Mouse (Mus musculus): ENCODE measurements at regions not wholly inside any gene's neighbourhood (a gene's known extent, or its start where the extent isn't known, plus 50 kb on each side); places are given as distances from the start of the nearest gene placed in this dataset.

DNA sequence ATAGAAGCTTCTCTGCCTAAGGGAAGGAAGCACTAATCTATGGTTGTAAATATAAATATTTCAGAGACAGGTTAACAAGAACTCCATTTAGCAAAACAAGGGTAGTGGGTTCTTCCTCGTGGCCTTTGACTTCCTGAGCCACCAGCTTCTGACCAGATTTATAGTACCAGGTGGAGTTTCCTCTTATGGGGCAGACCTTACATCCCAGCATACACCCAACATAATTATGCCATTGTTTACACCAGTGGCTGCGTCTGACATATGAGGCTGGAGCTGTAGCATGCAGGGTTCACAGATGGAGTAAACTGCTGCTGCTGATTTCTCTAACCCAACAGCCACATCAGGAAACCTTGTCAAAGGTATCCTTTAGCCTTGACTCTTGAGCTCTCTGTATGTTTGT is 75.5 kb downstream of the Trib2 start:
- DNase-seq (ENCODE audit: low spot score) = no peak
- Histone ChIP-seq H3K27ac (ENCODE audit: low read depth, low read length) (no peak overlapping the region), H3K9me3 (ENCODE audit: control insufficient read depth, low read length) (no peaks in the 10 kb centered on the region), H3K4me2 (no peak overlapping the region), H3K36me3 (ENCODE audit: control insufficient read depth, insufficient read depth, low read length) (no peaks in the 10 kb centered on the region), H3K4me3 (ENCODE audit: low read depth, low read length) (no peak overlapping the region), H3K9ac (ENCODE audit: low read depth, low read length) (no peak overlapping the region), H3K4me1 (replicated peaks; ENCODE audit: control insufficient read depth, insufficient read depth, low read length) (no peaks in the 10 kb centered on the region), H3K27me3 (replicated peaks; ENCODE audit: control insufficient read depth, insufficient read depth, low read length) (no peaks in the 10 kb centered on the region)
- WGBS = 51% methylated on average over 2 of the region's 2 CpGs
- ATAC-seq (replicated peaks; ENCODE audit: low FRiP score) = no peak

DNA sequence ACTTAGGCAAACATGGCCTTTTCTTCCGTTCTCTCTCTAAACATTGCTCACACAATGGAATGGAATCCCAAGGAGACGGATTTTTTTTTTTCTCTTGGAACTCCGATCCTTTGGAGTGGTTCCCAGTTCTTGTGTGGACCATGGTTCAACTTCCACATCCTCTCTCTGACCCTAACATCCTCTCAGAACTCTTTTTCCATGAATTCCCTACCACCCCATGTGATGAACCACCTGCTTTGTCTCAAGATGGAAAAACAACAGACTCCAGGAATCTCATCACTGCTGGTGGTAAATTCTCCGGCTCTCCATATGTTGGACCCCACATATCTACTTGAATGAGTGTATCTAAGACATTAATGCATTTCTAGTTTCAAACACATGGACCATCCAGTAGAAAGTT is 77.7 kb downstream of the Trib2 start:
- no peaks in the 10 kb centered on the region for H3K4me1 ChIP-seq (replicated peaks; ENCODE audit: control insufficient read depth, insufficient read depth, low read length)
- H3K36me3 ChIP-seq (ENCODE audit: control insufficient read depth, insufficient read depth, low read length) = no peaks in the 10 kb centered on the region
- ATAC-seq (replicated peaks; ENCODE audit: low FRiP score) (no peak), DNase-seq (ENCODE audit: low spot score) (no peak)
- H3K9me3 ChIP-seq (ENCODE audit: control insufficient read depth, low read length) = no peaks in the 10 kb centered on the region
- no peak overlapping the region for H3K9ac ChIP-seq (ENCODE audit: low read depth, low read length)
- WGBS = 78% methylated on average over 4 of the region's 4 CpGs
- H3K4me2 ChIP-seq = no peak overlapping the region
- no peaks in the 10 kb centered on the region for H3K27me3 ChIP-seq (replicated peaks; ENCODE audit: control insufficient read depth, insufficient read depth, low read length)
- no peak overlapping the region for H3K27ac ChIP-seq (ENCODE audit: low read depth, low read length)
- no peak overlapping the region for H3K4me3 ChIP-seq (ENCODE audit: low read depth, low read length)

DNA sequence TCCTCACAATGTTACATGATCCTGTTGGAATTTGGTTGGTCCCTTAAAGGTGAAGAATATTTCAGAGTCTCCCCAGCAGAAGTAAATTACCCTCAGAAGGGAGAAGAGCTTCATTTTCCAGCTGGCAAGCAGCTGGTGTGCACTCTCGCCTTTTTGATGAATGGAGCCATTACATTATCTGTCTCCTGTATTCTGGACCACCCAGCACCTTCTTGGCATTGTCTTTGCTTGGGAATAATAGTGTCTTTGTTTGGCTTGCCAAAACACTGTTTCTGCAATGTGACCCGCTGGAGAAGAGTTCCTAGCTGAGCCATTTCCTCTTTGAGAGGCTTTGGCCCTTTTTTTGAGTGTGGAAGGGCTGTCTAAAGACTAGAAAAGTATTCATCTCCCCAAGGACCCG is 85.5 kb downstream of the Trib2 start:
- no peak for DNase-seq (ENCODE audit: low spot score)
- no peak overlapping the region for H3K4me3 ChIP-seq (ENCODE audit: low read depth, low read length)
- 59% methylated on average over 3 of the region's 3 CpGs for WGBS
- no peak overlapping the region for H3K27ac ChIP-seq (ENCODE audit: low read depth, low read length)
- no peak overlapping the region for H3K9ac ChIP-seq (ENCODE audit: low read depth, low read length)
- H3K27me3 ChIP-seq (replicated peaks; ENCODE audit: control insufficient read depth, insufficient read depth, low read length) = no peaks in the 10 kb centered on the region
- no peaks in the 10 kb centered on the region for H3K4me1 ChIP-seq (replicated peaks; ENCODE audit: control insufficient read depth, insufficient read depth, low read length)
- no peak for ATAC-seq (replicated peaks; ENCODE audit: low FRiP score)
- no peaks in the 10 kb centered on the region for H3K36me3 ChIP-seq (ENCODE audit: control insufficient read depth, insufficient read depth, low read length)
- H3K4me2 ChIP-seq = no peak overlapping the region
- no peaks in the 10 kb centered on the region for H3K9me3 ChIP-seq (ENCODE audit: control insufficient read depth, low read length)

DNA sequence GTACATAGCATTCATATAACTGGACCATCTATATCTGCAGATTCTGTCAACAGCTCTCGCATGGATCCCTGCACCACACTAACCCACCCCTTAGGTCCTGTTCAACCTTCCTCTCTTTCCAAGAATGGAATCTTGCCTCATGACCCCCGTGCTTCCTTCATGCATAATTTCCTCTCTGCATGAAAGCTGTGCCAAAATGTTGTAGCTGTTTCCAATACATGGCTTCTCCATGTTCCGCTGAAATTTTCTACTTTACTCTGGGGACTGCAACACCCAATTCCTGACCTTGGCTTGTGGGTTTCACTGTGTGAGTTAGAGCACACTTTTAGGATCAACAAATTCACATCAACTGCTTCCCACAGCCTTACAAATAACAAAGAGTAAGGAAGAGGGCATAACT is 87.0 kb downstream of the Trib2 start:
- Histone ChIP-seq H3K36me3 (ENCODE audit: control insufficient read depth, insufficient read depth, low read length) (no peaks in the 10 kb centered on the region), H3K9ac (ENCODE audit: low read depth, low read length) (no peak overlapping the region), H3K9me3 (ENCODE audit: control insufficient read depth, low read length) (no peaks in the 10 kb centered on the region), H3K4me2 (no peak overlapping the region), H3K4me1 (replicated peaks; ENCODE audit: control insufficient read depth, insufficient read depth, low read length) (no peaks in the 10 kb centered on the region), H3K27ac (ENCODE audit: low read depth, low read length) (no peak overlapping the region), H3K27me3 (replicated peaks; ENCODE audit: control insufficient read depth, insufficient read depth, low read length) (no peaks in the 10 kb centered on the region), H3K4me3 (ENCODE audit: low read depth, low read length) (no peak overlapping the region)
- ATAC-seq (replicated peaks; ENCODE audit: low FRiP score) = no peak
- no peak for DNase-seq (ENCODE audit: low spot score)
- 66% methylated on average over 3 of the region's 3 CpGs for WGBS

DNA sequence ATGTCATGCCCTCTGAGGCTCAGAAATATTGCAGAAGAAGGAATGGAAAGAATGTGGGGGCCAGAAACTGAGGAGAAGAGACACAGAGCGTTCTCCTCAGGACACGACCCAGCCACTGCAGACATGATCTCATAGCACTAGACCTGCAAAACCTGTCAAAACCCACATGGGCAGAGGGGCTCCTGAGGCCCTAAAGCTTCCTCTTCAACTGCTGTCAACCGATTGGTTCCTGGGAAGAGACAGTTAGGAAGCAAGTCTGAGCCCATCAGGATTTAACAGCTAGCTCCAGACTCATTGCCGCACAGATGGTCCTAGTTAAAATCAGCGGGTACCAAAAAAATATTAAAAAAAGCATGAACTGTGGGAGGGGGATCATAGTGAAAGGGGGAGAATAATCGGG is 93.2 kb downstream of the Trib2 start:
- DNase-seq (ENCODE audit: low spot score) = no peak
- no peak overlapping the region for H3K27ac ChIP-seq (ENCODE audit: low read depth, low read length)
- H3K9me3 ChIP-seq (ENCODE audit: control insufficient read depth, low read length) = no peaks in the 10 kb centered on the region
- no peaks in the 10 kb centered on the region for H3K4me1 ChIP-seq (replicated peaks; ENCODE audit: control insufficient read depth, insufficient read depth, low read length)
- no peaks in the 10 kb centered on the region for H3K36me3 ChIP-seq (ENCODE audit: control insufficient read depth, insufficient read depth, low read length)
- H3K4me2 ChIP-seq = no peak overlapping the region
- no peaks in the 10 kb centered on the region for H3K27me3 ChIP-seq (replicated peaks; ENCODE audit: control insufficient read depth, insufficient read depth, low read length)
- WGBS = 59% methylated on average over 6 of the region's 6 CpGs
- no peak for ATAC-seq (replicated peaks; ENCODE audit: low FRiP score)
- H3K4me3 ChIP-seq (ENCODE audit: low read depth, low read length) = no peak overlapping the region
- no peak overlapping the region for H3K9ac ChIP-seq (ENCODE audit: low read depth, low read length)

DNA sequence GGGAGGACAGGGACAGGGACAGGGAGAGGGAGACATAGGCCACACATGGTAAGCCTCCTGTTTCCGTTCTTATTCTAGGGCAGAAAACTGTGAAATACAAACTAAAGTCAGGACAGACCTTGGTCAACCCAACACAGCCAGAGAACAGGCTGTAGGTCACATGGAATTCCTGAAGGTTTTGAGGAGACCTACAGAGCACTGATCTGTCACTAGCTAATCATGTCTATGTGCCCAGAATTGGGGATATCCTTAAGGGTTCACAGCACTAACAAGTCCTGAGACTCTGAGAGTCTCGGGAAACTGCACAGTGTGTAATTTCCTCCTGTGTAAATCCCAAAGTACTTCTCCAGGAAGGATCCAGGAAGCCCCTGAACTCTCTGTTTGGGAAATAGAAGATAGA is 94.6 kb downstream of the Trib2 start:
- Histone ChIP-seq H3K27ac (ENCODE audit: low read depth, low read length) (no peak overlapping the region), H3K36me3 (ENCODE audit: control insufficient read depth, insufficient read depth, low read length) (no peaks in the 10 kb centered on the region), H3K4me1 (replicated peaks; ENCODE audit: control insufficient read depth, insufficient read depth, low read length) (no peaks in the 10 kb centered on the region), H3K27me3 (replicated peaks; ENCODE audit: control insufficient read depth, insufficient read depth, low read length) (no peaks in the 10 kb centered on the region), H3K4me3 (ENCODE audit: low read depth, low read length) (no peak overlapping the region), H3K9ac (ENCODE audit: low read depth, low read length) (no peak overlapping the region), H3K4me2 (no peak overlapping the region), H3K9me3 (ENCODE audit: control insufficient read depth, low read length) (no peaks in the 10 kb centered on the region)
- DNase-seq (ENCODE audit: low spot score) (no peak), ATAC-seq (replicated peaks; ENCODE audit: low FRiP score) (no peak)
- WGBS = 72% methylated on average over 2 of the region's 2 CpGs

DNA sequence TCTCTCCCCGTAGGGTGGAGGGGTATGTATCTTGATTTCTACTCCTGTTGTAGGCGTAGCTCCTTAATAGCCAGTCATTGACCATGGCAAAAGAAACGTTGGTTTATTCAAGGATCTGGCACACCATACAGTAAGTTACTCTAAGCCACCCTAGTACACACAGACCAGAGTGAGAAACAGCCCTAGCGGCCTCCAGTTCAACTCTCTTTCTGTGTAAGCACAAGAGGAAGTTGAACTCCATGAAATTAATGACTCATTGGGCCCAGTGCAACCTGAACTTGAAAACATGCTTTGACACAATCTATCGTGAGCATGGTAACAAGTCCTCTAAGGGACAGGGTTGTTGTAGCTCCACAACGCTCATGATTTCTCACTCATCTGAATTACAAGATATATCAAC is 96.6 kb downstream of the Trib2 start:
- H3K9ac ChIP-seq (ENCODE audit: low read depth, low read length) = no peak overlapping the region
- no peak overlapping the region for H3K4me3 ChIP-seq (ENCODE audit: low read depth, low read length)
- no peak overlapping the region for H3K27ac ChIP-seq (ENCODE audit: low read depth, low read length)
- no peaks in the 10 kb centered on the region for H3K9me3 ChIP-seq (ENCODE audit: control insufficient read depth, low read length)
- WGBS = 70% methylated on average over 6 of the region's 6 CpGs
- ATAC-seq (replicated peaks; ENCODE audit: low FRiP score) (no peak), DNase-seq (ENCODE audit: low spot score) (no peak)
- H3K27me3 ChIP-seq (replicated peaks; ENCODE audit: control insufficient read depth, insufficient read depth, low read length) = no peaks in the 10 kb centered on the region
- H3K36me3 ChIP-seq (ENCODE audit: control insufficient read depth, insufficient read depth, low read length) = no peaks in the 10 kb centered on the region
- H3K4me2 ChIP-seq = no peak overlapping the region
- no peaks in the 10 kb centered on the region for H3K4me1 ChIP-seq (replicated peaks; ENCODE audit: control insufficient read depth, insufficient read depth, low read length)

DNA sequence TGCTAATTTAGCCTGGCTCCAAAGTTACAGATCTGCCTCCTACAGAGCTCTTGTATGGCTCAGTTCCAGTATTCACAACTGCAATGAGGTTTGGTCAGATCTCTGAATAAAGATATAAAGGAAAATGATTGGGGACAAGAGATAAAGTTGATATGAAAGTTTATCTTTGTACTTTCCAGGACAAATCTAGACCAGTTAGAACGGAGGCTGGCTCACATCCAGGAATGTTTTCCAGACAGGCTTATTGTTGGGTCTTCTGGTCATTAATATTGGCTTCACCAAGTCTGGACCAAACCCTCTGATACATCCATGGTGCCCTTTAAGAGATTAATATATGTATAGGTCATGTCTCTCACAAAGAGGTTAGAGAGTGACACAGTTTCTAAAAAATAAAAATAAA is 97.9 kb downstream of the Trib2 start:
- 79% methylated on average over 1 of the region's 1 CpGs for WGBS
- no peak for DNase-seq (ENCODE audit: low spot score)
- no peak overlapping the region for H3K4me2 ChIP-seq
- no peak overlapping the region for H3K4me3 ChIP-seq (ENCODE audit: low read depth, low read length)
- no peaks in the 10 kb centered on the region for H3K9me3 ChIP-seq (ENCODE audit: control insufficient read depth, low read length)
- H3K4me1 ChIP-seq (replicated peaks; ENCODE audit: control insufficient read depth, insufficient read depth, low read length) = no peaks in the 10 kb centered on the region
- H3K36me3 ChIP-seq (ENCODE audit: control insufficient read depth, insufficient read depth, low read length) = no peaks in the 10 kb centered on the region
- no peak overlapping the region for H3K9ac ChIP-seq (ENCODE audit: low read depth, low read length)
- no peak for ATAC-seq (replicated peaks; ENCODE audit: low FRiP score)
- no peak overlapping the region for H3K27ac ChIP-seq (ENCODE audit: low read depth, low read length)
- H3K27me3 ChIP-seq (replicated peaks; ENCODE audit: control insufficient read depth, insufficient read depth, low read length) = no peaks in the 10 kb centered on the region

DNA sequence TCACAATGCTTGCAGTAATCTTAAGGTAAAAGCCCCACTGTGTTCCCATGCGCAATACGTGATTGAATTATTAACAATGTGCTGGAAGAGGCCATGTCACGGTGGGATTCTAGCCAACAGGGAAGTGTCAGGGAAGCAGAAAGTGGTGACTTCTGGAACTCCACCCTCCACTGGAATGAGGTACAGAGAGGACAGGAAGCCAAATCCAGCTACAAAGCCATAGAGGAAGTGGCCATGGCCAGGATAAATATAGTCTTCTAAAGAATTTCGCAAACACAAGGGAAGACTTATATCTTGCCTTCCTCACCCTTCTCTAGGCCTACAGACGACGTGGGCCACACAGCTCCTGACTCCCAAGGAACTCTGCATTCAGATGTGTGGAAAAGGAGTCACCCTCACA is 98.7 kb downstream of the Trib2 start:
- ATAC-seq (replicated peaks; ENCODE audit: low FRiP score) = no peak
- 59% methylated on average over 6 of the region's 6 CpGs for WGBS
- no peak overlapping the region for H3K9ac ChIP-seq (ENCODE audit: low read depth, low read length)
- no peaks in the 10 kb centered on the region for H3K9me3 ChIP-seq (ENCODE audit: control insufficient read depth, low read length)
- no peak overlapping the region for H3K4me2 ChIP-seq
- no peaks in the 10 kb centered on the region for H3K4me1 ChIP-seq (replicated peaks; ENCODE audit: control insufficient read depth, insufficient read depth, low read length)
- DNase-seq (ENCODE audit: low spot score) = no peak
- no peaks in the 10 kb centered on the region for H3K27me3 ChIP-seq (replicated peaks; ENCODE audit: control insufficient read depth, insufficient read depth, low read length)
- no peak overlapping the region for H3K4me3 ChIP-seq (ENCODE audit: low read depth, low read length)
- no peak overlapping the region for H3K27ac ChIP-seq (ENCODE audit: low read depth, low read length)
- H3K36me3 ChIP-seq (ENCODE audit: control insufficient read depth, insufficient read depth, low read length) = no peaks in the 10 kb centered on the region
